Mouse (Mus musculus) layer of hippocampus, adult 8-10 months (tissue): ENCODE measurements around the gene Ceacam15. TPM values are rescaled to one million over a fixed set of nuclear protein-coding genes. Genes with fewer than 3 reads are reported as not detected.

Source experiments
- DNase-seq, 2 experiments: peaks; one replicate each; pipeline ENCODE4 v3.0.0; 2022; ENCODE audit warnings: low spot score in 2 of 2
- total RNA-seq, 4 experiments: library from RNA; stranded (reverse); gene quantifications; 2 replicates each; pipeline ENCODE4 v1.2.4; 2022

Gene Ceacam15
- total RNA-seq, 4 experiments from 2014 or later, result not detected

DNA sequence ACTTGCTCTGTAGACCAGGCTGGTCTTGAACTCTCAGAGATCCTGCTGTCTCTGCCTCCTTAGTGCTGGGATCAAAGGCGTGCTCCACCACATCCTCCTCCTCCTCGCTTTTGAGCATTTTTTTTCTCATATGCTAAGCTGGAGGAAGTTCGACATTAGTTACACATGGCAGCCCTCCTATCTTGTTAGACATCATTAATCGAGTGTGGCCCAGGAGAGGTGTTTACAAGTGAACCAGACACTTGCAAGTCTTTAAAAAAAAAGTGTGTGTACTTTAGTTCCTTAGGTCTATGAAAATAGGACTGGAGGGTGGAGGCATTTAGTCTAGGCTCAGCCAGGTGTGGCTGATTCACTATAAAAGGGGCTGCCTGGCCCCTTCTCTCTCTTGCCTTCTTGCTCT is 44.5 kb downstream of the Ceacam15 start:
- DNase-seq, result no peak

DNA sequence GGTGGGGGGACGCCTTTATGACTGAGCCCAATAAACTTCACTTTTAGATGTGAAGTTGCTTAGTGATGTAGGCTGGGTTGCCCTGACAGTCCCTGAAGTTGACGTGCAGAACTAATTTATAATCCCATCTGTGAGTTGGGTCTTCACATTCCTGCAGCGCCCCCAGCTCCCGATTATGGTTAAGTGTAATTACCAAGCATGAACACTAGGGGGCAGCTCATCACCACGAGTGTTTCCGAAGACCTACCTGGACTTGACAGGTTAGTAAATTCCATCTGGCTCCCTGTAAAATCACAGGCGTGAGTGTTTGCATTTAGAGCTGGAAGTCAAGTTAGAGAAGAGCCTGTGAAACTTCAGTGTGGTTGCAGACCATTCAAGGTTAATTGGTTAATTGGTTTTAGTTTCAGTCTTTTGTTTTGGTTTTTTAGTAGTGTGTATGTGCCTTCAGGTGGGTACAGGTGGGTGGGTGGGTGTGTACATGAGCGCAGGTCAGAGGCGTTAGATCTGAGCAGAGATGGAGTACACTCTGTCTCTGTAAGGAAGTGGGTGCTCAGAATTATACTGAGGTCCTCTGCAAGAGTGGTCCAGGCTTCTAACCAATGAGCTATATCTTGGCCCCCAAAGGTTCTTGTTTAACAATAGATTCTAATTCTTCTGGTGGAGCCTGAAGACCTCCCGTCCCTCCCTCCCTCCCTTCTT is 45.8 kb downstream of the Ceacam15 start:
- peak in 1 of 2 experiments; percentile 41 for DNase-seq

DNA sequence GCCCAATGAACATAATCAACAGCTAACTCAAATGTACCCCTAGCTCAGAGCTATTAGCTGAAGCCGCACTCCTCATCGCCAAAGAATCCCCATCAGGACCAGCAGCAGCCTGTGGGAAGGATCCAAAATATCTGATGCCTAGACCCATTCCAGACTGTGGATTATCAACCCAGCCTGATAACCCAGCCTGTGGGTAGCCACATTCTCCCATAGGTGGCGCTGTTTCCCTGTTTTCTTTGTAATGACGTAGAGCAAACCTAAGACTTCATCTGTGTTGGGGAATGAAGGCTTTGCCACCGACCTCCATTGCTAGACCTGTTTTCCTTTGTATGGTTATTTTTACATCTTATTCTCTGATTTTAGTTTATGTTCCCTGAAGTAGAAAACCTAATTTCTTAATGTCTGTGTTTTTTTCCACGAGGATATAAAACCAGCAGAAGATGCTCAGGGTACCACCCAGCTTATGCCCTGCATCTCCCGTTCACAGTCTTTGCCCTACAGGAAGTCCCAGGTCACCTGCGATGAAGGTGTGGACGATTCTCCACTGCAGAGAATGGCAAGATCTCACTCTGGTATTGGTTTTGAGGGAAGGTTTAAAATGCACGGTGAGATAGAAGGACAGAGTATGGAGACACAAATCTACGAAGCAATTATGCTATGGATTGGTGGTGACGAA is 47.3 kb downstream of the Ceacam15 start:
- peak in 1 of 2 experiments; percentile 65 for DNase-seq

DNA sequence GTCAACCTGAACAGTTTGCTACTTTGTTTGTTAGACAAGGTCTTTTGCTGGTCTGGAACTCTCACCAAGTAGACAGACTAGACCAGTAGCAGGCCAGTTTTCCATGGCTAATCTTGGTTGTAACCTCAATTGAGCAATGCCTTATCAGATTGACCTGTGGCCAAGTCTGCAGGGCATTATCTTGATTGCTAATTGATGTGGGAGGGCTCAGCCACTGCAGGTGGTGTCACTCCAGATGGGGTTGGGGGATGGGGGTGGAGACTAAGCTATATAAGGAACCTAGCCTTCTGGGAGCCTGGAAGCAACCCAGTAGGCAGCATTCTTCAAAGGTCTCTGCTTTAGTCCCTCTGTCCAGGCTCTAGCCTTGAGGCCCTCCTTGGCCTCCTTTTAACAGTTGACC is 51.8 kb downstream of the Ceacam15 start:
- DNase-seq, result no peak

DNA sequence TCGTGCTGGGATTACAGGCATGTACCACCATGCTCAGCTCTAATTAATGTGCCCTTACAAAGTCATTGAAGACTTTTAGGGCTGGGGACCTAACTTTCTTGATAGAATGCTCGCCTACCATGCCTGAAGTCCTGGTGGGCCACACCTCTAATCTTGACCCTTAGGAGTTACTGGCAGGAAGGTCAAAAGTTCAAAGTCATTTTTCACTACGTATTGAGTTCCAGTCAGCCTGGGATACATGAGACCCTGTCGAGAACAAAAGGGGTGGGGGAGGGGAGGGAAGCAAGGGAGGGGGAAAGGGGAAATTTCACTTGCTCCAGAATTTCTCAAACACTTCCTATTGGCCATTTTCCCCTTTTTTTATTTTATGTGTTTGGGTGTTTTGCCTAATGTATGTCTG is 52.4 kb downstream of the Ceacam15 start:
- DNase-seq, result no peak

Other genes starting within 250 kb of the Ceacam15 start
- 10 to 100 TPM; 53.2 to 76.7 (median 67.9) TPM for gene Tmem160, start 222.9 kb downstream of the Ceacam15 start, total RNA-seq
- 10 to 100 TPM; 14.0 to 17.1 (median 15.5) TPM for gene Npas1, start 198.0 kb downstream of the Ceacam15 start, total RNA-seq
- 100 to 1,000 TPM; 115 to 133 (median 122) TPM for gene Arhgap35, start 60.7 kb downstream of the Ceacam15 start, total RNA-seq
- gene Ceacam9, start 46.2 kb upstream of the Ceacam15 start, total RNA-seq, result not detected
- 100 to 1,000 TPM; 243 to 255 (median 246) TPM for gene Ap2s1, start 62.7 kb upstream of the Ceacam15 start, total RNA-seq
- 10 to 100 TPM in 1 of 4 experiments, 1 to 10 TPM in 3; 2.5 to 11.0 (median 5.5) TPM for gene Slc1a5, start 105.6 kb upstream of the Ceacam15 start, total RNA-seq
- 100 to 1,000 TPM; 261 to 298 (median 279) TPM for gene Strn4, start 140.2 kb upstream of the Ceacam15 start, total RNA-seq
- 10 to 100 TPM; 45.2 to 50.7 (median 45.8) TPM for gene Fkrp, start 141.0 kb upstream of the Ceacam15 start, total RNA-seq
- gene Prkd2, start 167.2 kb upstream of the Ceacam15 start, total RNA-seq, result 1 to 10 TPM; 5.6 to 7.8 (median 6.6) TPM
- 100 to 1,000 TPM; 142 to 151 (median 149) TPM for gene Dact3, start 199.6 kb upstream of the Ceacam15 start, total RNA-seq
- gene Gng8, start 216.1 kb upstream of the Ceacam15 start, total RNA-seq, result 1 to 10 TPM; 1.3 to 3.4 (median 2.5) TPM
- gene Ptgir, start 230.8 kb upstream of the Ceacam15 start, total RNA-seq, result not detected
- gene Calm3, start 248.4 kb upstream of the Ceacam15 start, total RNA-seq, result 1,000 to 10,000 TPM; 1,722 to 2,104 (median 1,900) TPM